Mouse (Mus musculus) kidney, adult 2 months (tissue): ENCODE measurements around the gene Cep63.

Experiments
- CTCF ChIP-seq: fragments of 200-500 bp; conservative IDR thresholded peaks from 2 replicates; pipeline ENCODE4 v1.5.1; 2011; ENCODE audit warnings: low read depth, mild to moderate bottlenecking, control low read depth, low read length, moderate library complexity, mixed read lengths; ENCODE audit not compliant: insufficient read depth, insufficient read length
- POLR2A ChIP-seq: fragments of 200-500 bp; IDR thresholded peaks from one replicate; pipeline ENCODE4 v1.6.1; 2011; ENCODE audit warnings: low read depth, low read length, control low read depth

DNA sequence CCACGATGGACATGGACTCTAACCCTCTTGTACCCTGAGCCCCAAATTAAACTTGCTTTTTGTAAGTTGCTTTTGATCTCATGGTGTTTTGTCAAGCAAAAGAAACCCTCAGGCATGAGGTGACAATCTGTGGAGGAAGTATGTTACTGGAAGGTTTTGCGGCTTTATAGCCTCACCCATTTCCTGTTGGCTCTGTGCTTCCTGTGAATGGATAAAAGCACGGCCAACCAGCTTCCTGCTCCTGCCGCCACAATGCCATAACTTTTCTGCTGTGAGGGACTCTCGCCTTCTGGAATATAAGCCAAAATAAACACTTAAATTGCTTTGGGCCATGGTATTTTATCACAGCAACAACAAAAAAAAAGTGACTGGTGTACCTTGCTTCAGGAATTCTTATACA lies 48.9 kb downstream of the Cep63 start:
- TF ChIP-seq CTCF (no peak), POLR2A (no peak)
